Mouse (Mus musculus) testis, adult 2 months (tissue): ENCODE results near the gene Ivns1abp.

Source experiments
- CTCF ChIP-seq: fragments of 200-500 bp; IDR thresholded peaks from 2 replicates; pipeline ENCODE4 v1.5.1; 2012; ENCODE audit warnings: low read depth, mild to moderate bottlenecking, inconsistent platforms, low read length, moderate library complexity; ENCODE audit not compliant: control insufficient read depth, insufficient read depth, insufficient replicate concordance
- POLR2A ChIP-seq: fragments of 200-500 bp; IDR thresholded peaks from 2 replicates; pipeline ENCODE4 v1.6.1; 2012; ENCODE audit warnings: low read depth, mild to moderate bottlenecking, inconsistent platforms, low read length, moderate library complexity; ENCODE audit not compliant: control insufficient read depth

- TF ChIP-seq POLR2A (no peak), CTCF (no peak)
Measured at GRCm38 (mm10) chr1:151329601-151330000, 14.7 kb upstream of the Ivns1abp start.
